Mouse (Mus musculus) left cerebral cortex, adult 9 months (tissue): ENCODE data around the gene Rnpep.

Experiments used
- DNase-seq, 2 experiments: peaks; one replicate each; pipeline ENCODE4 v3.0.0; 2022; ENCODE audit warnings: low spot score in 2 of 2

The Rnpep gene

GRCm38 (mm10) chr1:135283826-135284291 is at the start of gene Rnpep:
Gene Rnpep, minus strand, starts transcription at chr1:135284084.
- peak; percentile 18 to 65 for DNase-seq

GRCm38 (mm10) chr1:135330578-135330977 is 46.7 kb upstream of the Rnpep start:
- DNase-seq = no peak

GRCm38 (mm10) chr1:135328368-135328767 is 44.5 kb upstream of the Rnpep start:
- peak in 1 of 2 experiments; percentile 6 for DNase-seq

GRCm38 (mm10) chr1:135325934-135326333 is 42.0 kb upstream of the Rnpep start:
- DNase-seq = no peak

- DNase-seq = no peak
These were observed 40.7 kb upstream of the Rnpep start, which contains the start of gene Lmod1 for GRCm38 (mm10) chr1:135324571-135324970. Gene Lmod1, plus strand, starts transcription at chr1:135324807.

- DNase-seq = no peak
These were observed 39.5 kb upstream of the Rnpep start for GRCm38 (mm10) chr1:135323367-135323901.

GRCm38 (mm10) chr1:135313284-135314031 is 29.6 kb upstream of the Rnpep start, which contains the start of gene Timm17a:
Gene Timm17a, minus strand, starts transcription at chr1:135313778.
- peak; percentile 87 to 95 for DNase-seq

- no peak for DNase-seq
These were observed 28.3 kb upstream of the Rnpep start for GRCm38 (mm10) chr1:135312201-135312600.

GRCm38 (mm10) chr1:135311356-135311755 is 27.5 kb upstream of the Rnpep start:
- no peak for DNase-seq

GRCm38 (mm10) chr1:135290908-135291307 is 7.0 kb upstream of the Rnpep start:
- DNase-seq = no peak

GRCm38 (mm10) chr1:135286311-135286710 is 2.4 kb upstream of the Rnpep start:
- DNase-seq = no peak

GRCm38 (mm10) chr1:135283287-135283825 is 528 bp downstream of the Rnpep start:
- DNase-seq = no peak

GRCm38 (mm10) chr1:135282536-135283286 is 1.2 kb downstream of the Rnpep start:
- DNase-seq = no peak

GRCm38 (mm10) chr1:135281841-135282240 is 2.0 kb downstream of the Rnpep start:
- DNase-seq = no peak

GRCm38 (mm10) chr1:135280646-135281045 is 3.2 kb downstream of the Rnpep start:
- DNase-seq = peak in 1 of 2 experiments; percentile 59

GRCm38 (mm10) chr1:135271371-135271770 is 12.5 kb downstream of the Rnpep start:
- no peak for DNase-seq

GRCm38 (mm10) chr1:135267663-135268446 is 16.0 kb downstream of the Rnpep start:
- no peak for DNase-seq

GRCm38 (mm10) chr1:135265834-135266233 is 18.1 kb downstream of the Rnpep start:
- no peak for DNase-seq

- no peak for DNase-seq
These were observed 20.6 kb downstream of the Rnpep start for GRCm38 (mm10) chr1:135263316-135263715.

- DNase-seq = no peak
These were observed 21.6 kb downstream of the Rnpep start for GRCm38 (mm10) chr1:135262329-135262728.

GRCm38 (mm10) chr1:135260931-135261330 is 23.0 kb downstream of the Rnpep start:
- DNase-seq = no peak
